Comparison of ENCODE assay signal across 16 mouse cellular contexts in the genomic region with DNA sequence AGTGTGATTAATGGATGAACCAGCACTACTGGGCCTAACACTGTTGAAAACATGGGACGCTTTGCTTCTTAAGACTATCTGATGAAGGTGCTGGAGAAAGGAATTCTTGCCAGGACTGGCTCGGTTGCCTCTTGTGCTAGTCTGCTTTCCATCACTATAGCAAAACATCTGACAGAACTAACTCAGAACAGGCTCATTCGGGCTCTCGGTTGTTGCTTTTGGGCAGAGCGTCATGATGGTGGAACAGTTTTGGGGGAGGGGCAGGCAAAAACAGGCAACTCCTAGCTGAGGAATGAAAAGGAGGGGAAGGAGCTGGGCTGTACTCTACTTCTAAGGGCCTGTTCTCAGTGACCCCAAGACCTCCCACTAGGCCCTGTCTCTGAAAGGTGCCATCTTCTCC. TPM values are rescaled to one million over a fixed set of nuclear protein-coding genes. Genes with fewer than 3 reads are reported as not detected.
DNase-seq lines count a peak whose midpoint lies in the region; ATAC-seq lines count a peak whose summit lies in the region.
"Had no signal": no experiment of that assay in that cellular context is flagged by ENCODE, and none has a peak within 500 bp of the region (broad histone marks: within the 10 kb centered on the region; RNA-seq: fewer than 3 reads in every experiment).

No protein-coding gene starts in this region.

- H3K36me3 ChIP-seq in heart, embryonic 10.5 days, result no peaks in the 10 kb centered on the region
- no peaks in the 10 kb centered on the region for H3K36me3 ChIP-seq in neural tube, embryonic 12.5 days
- H3K36me3 ChIP-seq in limb, embryonic 11.5 days (ENCODE audit: control insufficient read depth, insufficient read depth, low read length), result no peaks in the 10 kb centered on the region; the same call in 1 of the 2 replicates

- WGBS in heart, embryonic 10.5 days, result 18% methylated on average over 5 of the region's 5 CpGs
- 76% methylated on average over 5 of the region's 5 CpGs for WGBS in neural tube, embryonic 12.5 days
- 20% methylated on average over 5 of the region's 5 CpGs for WGBS in limb, embryonic 11.5 days

- DNase-seq in heart, embryonic 10.5 days (ENCODE audit: low spot score), result no peak
- no peak for DNase-seq in heart, postnatal 14 days
- DNase-seq in neural tube, embryonic 10.5 days (ENCODE audit: extremely low spot score, low spot score), result no peak
- no peak for DNase-seq in limb, embryonic 11.5 days (ENCODE audit: low spot score)
- peak; percentile 51 for DNase-seq in yolk sac, embryonic 10.5 days (ENCODE audit: low spot score)
- no peak for DNase-seq in adrenal gland, postnatal 14 days
- no peak for DNase-seq in retina, postnatal 1 day
- DNase-seq: B cell, adult 2 months; cerebellum, adult 11 months; gastrocnemius, postnatal 25 days; kidney, postnatal 25 days; layer of hippocampus, postnatal 36 days; right cerebral cortex, postnatal 25 days had no signal

- no peaks in the 10 kb centered on the region for H3K27me3 ChIP-seq in heart, embryonic 10.5 days (ENCODE audit: insufficient read depth, poor library complexity, severe bottlenecking)
- H3K27me3 ChIP-seq in neural tube, embryonic 12.5 days (replicated peaks), result no peaks in the 10 kb centered on the region
- no peaks in the 10 kb centered on the region for H3K27me3 ChIP-seq in limb, embryonic 11.5 days (ENCODE audit: control insufficient read depth, insufficient read depth, low read length)

- intact Hi-C loops in heart, postnatal 14 days (cut with DNase I), result no loop called here

- peak overlapping the region; percentile 94; the same call in 1 of the 2 replicates for H3K4me3 ChIP-seq in heart, embryonic 10.5 days
- H3K4me3 ChIP-seq in neural tube, embryonic 12.5 days, result no peak overlapping the region
- H3K4me3 ChIP-seq in limb, embryonic 11.5 days (ENCODE audit: low read depth, low read length), result peak overlapping the region; percentile 89; the same call in 1 of the 2 replicates

- H3K4me1 ChIP-seq in heart, embryonic 10.5 days, result peaks cover 81% of the 10 kb centered on the region
- peaks cover 53% of the 10 kb centered on the region for H3K4me1 ChIP-seq in neural tube, embryonic 12.5 days
- H3K4me1 ChIP-seq in limb, embryonic 11.5 days (ENCODE audit: control insufficient read depth, insufficient read depth, low read length), result peaks cover 64% of the 10 kb centered on the region

- H3K4me2 ChIP-seq in neural tube, embryonic 12.5 days (replicated peaks), result peak overlapping the region; percentile 86
- peak overlapping the region; percentile 85 for H3K4me2 ChIP-seq in limb, embryonic 11.5 days (ENCODE audit: low read depth, severe bottlenecking)
- H3K4me2 ChIP-seq: liver, embryonic 11.5 days had no signal

- no peaks in the 10 kb centered on the region for H3K9me3 ChIP-seq in heart, embryonic 10.5 days
- H3K9me3 ChIP-seq in neural tube, embryonic 12.5 days, result no peaks in the 10 kb centered on the region
- no peaks in the 10 kb centered on the region for H3K9me3 ChIP-seq in limb, embryonic 11.5 days (ENCODE audit: control insufficient read depth, low read length)
- H3K9me3 ChIP-seq: G1E had no signal

- H3K9ac ChIP-seq in neural tube, embryonic 12.5 days, result no peak overlapping the region
- H3K9ac ChIP-seq in limb, embryonic 11.5 days (ENCODE audit: low read length), result no peak overlapping the region

- no peak for ATAC-seq in neural tube, embryonic 12.5 days (ENCODE audit: low FRiP score, low read depth)
- no peak for ATAC-seq in limb, embryonic 11.5 days (ENCODE audit: insufficient number of reproducible peaks, low FRiP score, low TSS enrichment, low read depth)

- H3K27ac ChIP-seq in heart, embryonic 10.5 days, result no peak overlapping the region
- H3K27ac ChIP-seq in neural tube, embryonic 12.5 days, result no peak overlapping the region
- H3K27ac ChIP-seq in limb, embryonic 11.5 days (replicated peaks; ENCODE audit: low read depth, low read length), result no peak overlapping the region

RNA-seq across cellular contexts. Expression of a gene that starts 4.8 kb away (rescaled TPM):
- polyA plus RNA-seq in heart, embryonic 10.5 days (2016; fragmentation: Nextera tagmentation; extraction: Ambion mirVana), result 41.9 and 45.9 TPM in 2 replicates
- 10 to 100 TPM; 14.9 to 16.8 TPM for total RNA-seq in heart, postnatal 14 days (2021)
- polyA plus RNA-seq in neural tube, embryonic 12.5 days (2016; fragmentation: Nextera tagmentation; extraction: Ambion mirVana), result 49.8 and 55.0 TPM in 2 replicates
- 57.5 and 60.1 TPM in 2 replicates for polyA plus RNA-seq in limb, embryonic 11.5 days (2014; fragmentation: Nextera tagmentation; extraction: Ambion mirVana)
- 5.1 and 6.6 TPM in 2 replicates for total RNA-seq in adrenal gland, postnatal 14 days (2021)
